Mouse (Mus musculus): ENCODE results near the gene Dnajc4. TPM values are rescaled to one million over a fixed set of nuclear protein-coding genes. Genes with fewer than 3 reads are reported as not detected.

Dnajc4 gene
- total RNA-seq (2014; rRNA removed; ENCODE audit: low replicate concordance) (51.4 and 75.2 TPM in 2 replicates), polyA plus RNA-seq (2015; fragmentation: Nextera tagmentation; extraction: Ambion mirVana) (58.5 and 59.7 TPM in 2 replicates)

- 2% methylated on average over 37 of the region's 37 CpGs for WGBS
- H3K27me3 ChIP-seq (ENCODE audit: control insufficient read depth, insufficient read depth, low read length), result no peaks in the 10 kb centered on the region
- H3K36me3 ChIP-seq (replicated peaks; ENCODE audit: control insufficient read depth, insufficient read depth, low read length), result no peaks in the 10 kb centered on the region
- ATAC-seq (ENCODE audit: insufficient read depth, low read depth) (peak; percentile 94), DNase-seq (ENCODE audit: low spot score) (peak; percentile 98)
- peak within 1 kb of the TSS; percentile 79 for H3K27ac ChIP-seq (ENCODE audit: low read depth)
- H3K9ac ChIP-seq (replicated peaks; ENCODE audit: low read depth, low read length), result peak within 1 kb of the TSS; percentile 60
- H3K9me3 ChIP-seq (replicated peaks; ENCODE audit: control insufficient read depth, low read length), result no peaks in the 10 kb centered on the region
- TF ChIP-seq EP300 (IDR thresholded peaks at IDR 0.05; ENCODE audit: low read depth) (peak; percentile 54; the same call in 1 of the 2 replicates), CTCF (IDR thresholded peaks at IDR 0.05; ENCODE audit: low read depth) (no peak)
- peak within 1 kb of the TSS; percentile 96 for H3K4me2 ChIP-seq (ENCODE audit: low read depth, low read length)
- peaks cover 26% of the 10 kb centered on the region for H3K4me1 ChIP-seq (ENCODE audit: control insufficient read depth, insufficient read depth)
- H3K4me3 ChIP-seq (ENCODE audit: low read depth, low read length), result peak within 1 kb of the TSS; percentile 59
Observed at GRCm38 (mm10) chr19:6992011-6992858, at the start of gene Dnajc4. Dnajc4 (minus strand) TSS chr19:6992572.

GRCm38 (mm10) chr19:7041171-7041570 lies 48.8 kb upstream of the Dnajc4 start:
- H3K9ac ChIP-seq (replicated peaks; ENCODE audit: low read depth, low read length), result 0 out of 2 replicates have a peak overlapping the region, but pooled peaks have one; percentile 65
- no peak overlapping the region for H3K4me3 ChIP-seq (ENCODE audit: low read depth, low read length)
- peaks cover 20% of the 10 kb centered on the region for H3K4me1 ChIP-seq (ENCODE audit: control insufficient read depth, insufficient read depth)
- ATAC-seq (ENCODE audit: insufficient read depth, low read depth) (no peak), DNase-seq (ENCODE audit: low spot score) (no peak)
- H3K4me2 ChIP-seq (ENCODE audit: low read depth, low read length), result peak overlapping the region; percentile 78
- no peak for TF ChIP-seq CTCF (IDR thresholded peaks at IDR 0.05; ENCODE audit: low read depth)
- no peak overlapping the region for H3K27ac ChIP-seq (ENCODE audit: low read depth)
- no peaks in the 10 kb centered on the region for H3K27me3 ChIP-seq (ENCODE audit: control insufficient read depth, insufficient read depth, low read length)
- WGBS, result 92% methylated on average over 2 of the region's 2 CpGs
- H3K36me3 ChIP-seq (replicated peaks; ENCODE audit: control insufficient read depth, insufficient read depth, low read length), result no peaks in the 10 kb centered on the region
- no peaks in the 10 kb centered on the region for H3K9me3 ChIP-seq (replicated peaks; ENCODE audit: control insufficient read depth, low read length)

- Histone ChIP-seq H3K4me1 (ENCODE audit: control insufficient read depth, insufficient read depth) (peaks cover 20% of the 10 kb centered on the region), H3K9ac (replicated peaks; ENCODE audit: low read depth, low read length) (peak overlapping the region; percentile 65), H3K4me3 (ENCODE audit: low read depth, low read length) (peak overlapping the region; percentile 62), H3K27me3 (ENCODE audit: control insufficient read depth, insufficient read depth, low read length) (no peaks in the 10 kb centered on the region), H3K9me3 (replicated peaks; ENCODE audit: control insufficient read depth, low read length) (no peaks in the 10 kb centered on the region), H3K4me2 (ENCODE audit: low read depth, low read length) (peak overlapping the region; percentile 78), H3K27ac (ENCODE audit: low read depth) (peak overlapping the region; percentile 95), H3K36me3 (replicated peaks; ENCODE audit: control insufficient read depth, insufficient read depth, low read length) (peaks cover under 1% of the 10 kb centered on the region; the same call in 1 of the 2 replicates)
- TF ChIP-seq EP300 (IDR thresholded peaks at IDR 0.05; ENCODE audit: low read depth) (no peak), CTCF (IDR thresholded peaks at IDR 0.05; ENCODE audit: low read depth) (no peak)
- no peak for ATAC-seq (ENCODE audit: insufficient read depth, low read depth)
- no peak for DNase-seq (ENCODE audit: low spot score)
- WGBS, result 22% methylated on average over 13 of the region's 13 CpGs
Observed at GRCm38 (mm10) chr19:7040637-7041130, 48.3 kb upstream of the Dnajc4 start.

- TF ChIP-seq CTCF (IDR thresholded peaks at IDR 0.05; ENCODE audit: low read depth), result peak; percentile 47
- peak; percentile 70 for TF ChIP-seq EP300 (IDR thresholded peaks at IDR 0.05; ENCODE audit: low read depth)
- Histone ChIP-seq H3K4me2 (ENCODE audit: low read depth, low read length) (peak within 1 kb of the TSS; percentile 78), H3K4me1 (ENCODE audit: control insufficient read depth, insufficient read depth) (peaks cover 20% of the 10 kb centered on the region), H3K27ac (ENCODE audit: low read depth) (peak within 1 kb of the TSS; percentile 95), H3K9me3 (replicated peaks; ENCODE audit: control insufficient read depth, low read length) (no peaks in the 10 kb centered on the region), H3K36me3 (replicated peaks; ENCODE audit: control insufficient read depth, insufficient read depth, low read length) (peaks cover 6% of the 10 kb centered on the region), H3K27me3 (ENCODE audit: control insufficient read depth, insufficient read depth, low read length) (no peaks in the 10 kb centered on the region), H3K4me3 (ENCODE audit: low read depth, low read length) (peak within 1 kb of the TSS; percentile 79), H3K9ac (replicated peaks; ENCODE audit: low read depth, low read length) (peak within 1 kb of the TSS; percentile 84)
- DNase-seq (ENCODE audit: low spot score), result peak; percentile 100
- peak; percentile 97 for ATAC-seq (ENCODE audit: insufficient read depth, low read depth)
- WGBS, result under 1% methylated on average over 49 of the region's 49 CpGs
Observed at GRCm38 (mm10) chr19:7039841-7040636, 47.7 kb upstream of the Dnajc4 start, which contains the start of gene Stip1. Stip1 (minus strand) TSS chr19:7039967.

- H3K36me3 ChIP-seq (replicated peaks; ENCODE audit: control insufficient read depth, insufficient read depth, low read length), result peaks cover 13% of the 10 kb centered on the region
- 1% methylated on average over 35 of the region's 35 CpGs for WGBS
- peak; percentile 48 for DNase-seq (ENCODE audit: low spot score)
- peak overlapping the region; percentile 73 for H3K4me2 ChIP-seq (ENCODE audit: low read depth, low read length)
- peak overlapping the region; percentile 84 for H3K9ac ChIP-seq (replicated peaks; ENCODE audit: low read depth, low read length)
- peak overlapping the region; percentile 79 for H3K4me3 ChIP-seq (ENCODE audit: low read depth, low read length)
- peak; percentile 10; the same call in 1 of the 2 replicates for ATAC-seq (ENCODE audit: insufficient read depth, low read depth)
- peak overlapping the region; percentile 84 for H3K27ac ChIP-seq (ENCODE audit: low read depth)
- H3K4me1 ChIP-seq (ENCODE audit: control insufficient read depth, insufficient read depth), result peaks cover 20% of the 10 kb centered on the region
- TF ChIP-seq CTCF (IDR thresholded peaks at IDR 0.05; ENCODE audit: low read depth), result no peak
- H3K27me3 ChIP-seq (ENCODE audit: control insufficient read depth, insufficient read depth, low read length), result no peaks in the 10 kb centered on the region
- H3K9me3 ChIP-seq (replicated peaks; ENCODE audit: control insufficient read depth, low read length), result no peaks in the 10 kb centered on the region
Observed at GRCm38 (mm10) chr19:7039088-7039720, 46.8 kb upstream of the Dnajc4 start.

Measured in heart, postnatal 0 days (tissue).